Mouse (Mus musculus) neutrophil, adult 5-6 weeks (primary cell): ENCODE results near the gene Defb28. TPM values are rescaled to one million over a fixed set of nuclear protein-coding genes. Genes with fewer than 3 reads are reported as not detected.

Source experiments
- ATAC-seq: fragments of 151-379, 151-347 bp; 2 replicates; pipeline ENCODE4 v1.8.0; 2017; ENCODE audit warnings: mild to moderate bottlenecking, moderate TSS enrichment; ENCODE audit not compliant: insufficient number of reproducible peaks, poor library complexity, low FRiP score, severe bottlenecking; ENCODE audit errors: extremely low read depth
- total RNA-seq: library from RNA; stranded (forward); fragments of 200-1000 nt; gene quantifications from 2 replicates; pipeline ENCODE4 v1.2.3, GENCODE M21; 2017

Gene Defb28
- total RNA-seq, 1 experiment from 2014 or later = not detected

- no peak for ATAC-seq
Measured at GRCm38 (mm10) chr2:152548124-152548523, 30.1 kb downstream of the Defb28 start.

GRCm38 (mm10) chr2:152553774-152554423 is 35.8 kb downstream of the Defb28 start:
- ATAC-seq = no peak

- no peak for ATAC-seq
Measured at GRCm38 (mm10) chr2:152556655-152557054, 38.6 kb downstream of the Defb28 start.

GRCm38 (mm10) chr2:152569038-152569437 is 51.0 kb downstream of the Defb28 start, which contains the start of gene Gm17416:
Gene Gm17416 (plus strand): TSS chr2:152569338.
- no peak for ATAC-seq

- no peak for ATAC-seq
Measured at GRCm38 (mm10) chr2:152569881-152570280, 51.8 kb downstream of the Defb28 start.

DNA sequence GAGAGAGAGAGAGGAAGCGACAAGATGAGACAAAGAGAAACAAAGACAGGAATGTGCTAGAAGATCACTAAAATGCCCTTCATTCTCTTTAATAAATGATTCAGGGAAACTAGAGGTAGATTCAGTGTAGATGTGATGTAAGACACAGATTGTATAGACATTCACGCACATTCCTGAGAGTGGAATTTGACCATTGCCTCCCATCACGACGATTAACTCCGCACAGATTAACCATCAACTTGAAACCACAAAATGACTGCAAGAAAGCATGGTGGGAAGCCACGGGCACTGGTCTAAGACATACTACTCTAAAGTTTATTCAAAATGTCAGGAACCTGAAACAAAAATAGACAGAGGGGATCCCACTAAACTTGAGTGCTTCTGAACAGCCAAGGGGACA is 52.3 kb downstream of the Defb28 start:
- ATAC-seq = no peak

Other genes starting within 250 kb of the Defb28 start
- 51.4 and 60.4 TPM in 2 replicates for gene Tbc1d20, start 224.4 kb upstream of the Defb28 start, total RNA-seq
- 90.7 and 112 TPM in 2 replicates for gene Rbck1, start 185.6 kb upstream of the Defb28 start, total RNA-seq
- gene Trib3, start 174.2 kb upstream of the Defb28 start, total RNA-seq = 0.37 and 2.1 TPM in 2 replicates
- gene Nrsn2, start 141.6 kb upstream of the Defb28 start, total RNA-seq = not detected in 2 replicates
- 0.70 and 1.4 TPM in 2 replicates for gene Sox12, start 120.2 kb upstream of the Defb28 start, total RNA-seq
- 0.98 and 1.5 TPM in 2 replicates for gene Zcchc3, start 103.2 kb upstream of the Defb28 start, total RNA-seq
- gene 6820408C15Rik, start 102.7 kb upstream of the Defb28 start, total RNA-seq = not detected in 2 replicates
- not detected in 2 replicates for gene Defb23, start 53.6 kb upstream of the Defb28 start, total RNA-seq
- gene Defb20, start 41.2 kb upstream of the Defb28 start, total RNA-seq = not detected in 2 replicates
- gene Defb22, start 28.1 kb upstream of the Defb28 start, total RNA-seq = not detected in 2 replicates
- gene Defb26, start 6.6 kb upstream of the Defb28 start, total RNA-seq = not detected in 2 replicates
- gene Defb29, start 21.8 kb downstream of the Defb28 start, total RNA-seq = not detected in 2 replicates
- gene Gm17416, start 51.1 kb downstream of the Defb28 start, total RNA-seq = not detected in 2 replicates
- gene Defb21, start 54.5 kb downstream of the Defb28 start, total RNA-seq = not detected in 2 replicates
- not detected in 2 replicates for gene Defb19, start 62.1 kb downstream of the Defb28 start, total RNA-seq
- not detected in 2 replicates for gene Defb45, start 81.1 kb downstream of the Defb28 start, total RNA-seq
- gene Defb36, start 86.1 kb downstream of the Defb28 start, total RNA-seq = not detected in 2 replicates
- not detected in 2 replicates for gene Defb25, start 104.8 kb downstream of the Defb28 start, total RNA-seq
- gene Rem1, start 108.7 kb downstream of the Defb28 start, total RNA-seq = 0.35 and 2.1 TPM in 2 replicates
- gene H13, start 151.2 kb downstream of the Defb28 start, total RNA-seq = 89.7 and 95.5 TPM in 2 replicates
- 16.4 and 17.1 TPM in 2 replicates for gene Mcts2, start 168.8 kb downstream of the Defb28 start, total RNA-seq
- 16.2 and 19.4 TPM in 2 replicates for gene Id1, start 218.0 kb downstream of the Defb28 start, total RNA-seq
- gene Cox4i2, start 235.9 kb downstream of the Defb28 start, total RNA-seq = not detected in 2 replicates